Mouse (Mus musculus): Measurements from ENCODE around the gene Itga9.

Itga9 gene

GRCm38 (mm10) chr9:118767008-118767407 is 160.5 kb downstream of the Itga9 start:
- no peak for DNase-seq (ENCODE audit: low read depth, low spot score)

- DNase-seq (ENCODE audit: low read depth, low spot score): no peak
Measured at GRCm38 (mm10) chr9:118768596-118768995, 162.1 kb downstream of the Itga9 start.

- DNase-seq (ENCODE audit: low read depth, low spot score): no peak
Measured at GRCm38 (mm10) chr9:118770366-118770765, 163.9 kb downstream of the Itga9 start.

GRCm38 (mm10) chr9:118774676-118775075 is 168.2 kb downstream of the Itga9 start:
- DNase-seq (ENCODE audit: low read depth, low spot score): no peak

- DNase-seq (ENCODE audit: low read depth, low spot score): no peak
Measured at GRCm38 (mm10) chr9:118776880-118777438, 170.5 kb downstream of the Itga9 start.

- DNase-seq (ENCODE audit: low read depth, low spot score): no peak
Measured at GRCm38 (mm10) chr9:118778596-118778995, 172.1 kb downstream of the Itga9 start.

GRCm38 (mm10) chr9:118784621-118785020 is 178.1 kb downstream of the Itga9 start:
- DNase-seq (ENCODE audit: low read depth, low spot score): no peak

- no peak for DNase-seq (ENCODE audit: low read depth, low spot score)
Measured at GRCm38 (mm10) chr9:118785816-118786215, 179.3 kb downstream of the Itga9 start.

GRCm38 (mm10) chr9:118788869-118789281 is 182.4 kb downstream of the Itga9 start:
- no peak for DNase-seq (ENCODE audit: low read depth, low spot score)

- no peak for DNase-seq (ENCODE audit: low read depth, low spot score)
Measured at GRCm38 (mm10) chr9:118791231-118791630, 184.7 kb downstream of the Itga9 start.

- DNase-seq (ENCODE audit: low read depth, low spot score): no peak
Measured at GRCm38 (mm10) chr9:118793151-118793785, 186.8 kb downstream of the Itga9 start.

- no peak for DNase-seq (ENCODE audit: low read depth, low spot score)
Measured at GRCm38 (mm10) chr9:118794668-118795067, 188.2 kb downstream of the Itga9 start.

- DNase-seq (ENCODE audit: low read depth, low spot score): no peak
Measured at GRCm38 (mm10) chr9:118795304-118795703, 188.8 kb downstream of the Itga9 start.

- no peak for DNase-seq (ENCODE audit: low read depth, low spot score)
Measured at GRCm38 (mm10) chr9:118799105-118799504, 192.6 kb downstream of the Itga9 start.

- no peak for DNase-seq (ENCODE audit: low read depth, low spot score)
Measured at GRCm38 (mm10) chr9:118801176-118801909, 194.9 kb downstream of the Itga9 start.

GRCm38 (mm10) chr9:118801910-118802287 is 195.4 kb downstream of the Itga9 start:
- no peak for DNase-seq (ENCODE audit: low read depth, low spot score)

- DNase-seq (ENCODE audit: low read depth, low spot score): no peak
Measured at GRCm38 (mm10) chr9:118802380-118802779, 195.9 kb downstream of the Itga9 start.

- no peak for DNase-seq (ENCODE audit: low read depth, low spot score)
Measured at GRCm38 (mm10) chr9:118805740-118806139, 199.2 kb downstream of the Itga9 start.

GRCm38 (mm10) chr9:118807669-118808068 is 201.2 kb downstream of the Itga9 start:
- no peak for DNase-seq (ENCODE audit: low read depth, low spot score)

GRCm38 (mm10) chr9:118812221-118812620 is 205.7 kb downstream of the Itga9 start:
- no peak for DNase-seq (ENCODE audit: low read depth, low spot score)

GRCm38 (mm10) chr9:118813492-118813891 is 207.0 kb downstream of the Itga9 start:
- DNase-seq (ENCODE audit: low read depth, low spot score): no peak

GRCm38 (mm10) chr9:118814056-118814455 is 207.6 kb downstream of the Itga9 start:
- no peak for DNase-seq (ENCODE audit: low read depth, low spot score)

GRCm38 (mm10) chr9:118814461-118814860 is 208.0 kb downstream of the Itga9 start:
- DNase-seq (ENCODE audit: low read depth, low spot score): no peak
